Mouse (Mus musculus): ENCODE results near the gene Pi4k2b.
"Not testable (repeated sequence)": the region's sequence is repeated elsewhere in the genome, so short reads cannot be mapped to it uniquely, and the experiment has no call there.

The Pi4k2b gene

DNA sequence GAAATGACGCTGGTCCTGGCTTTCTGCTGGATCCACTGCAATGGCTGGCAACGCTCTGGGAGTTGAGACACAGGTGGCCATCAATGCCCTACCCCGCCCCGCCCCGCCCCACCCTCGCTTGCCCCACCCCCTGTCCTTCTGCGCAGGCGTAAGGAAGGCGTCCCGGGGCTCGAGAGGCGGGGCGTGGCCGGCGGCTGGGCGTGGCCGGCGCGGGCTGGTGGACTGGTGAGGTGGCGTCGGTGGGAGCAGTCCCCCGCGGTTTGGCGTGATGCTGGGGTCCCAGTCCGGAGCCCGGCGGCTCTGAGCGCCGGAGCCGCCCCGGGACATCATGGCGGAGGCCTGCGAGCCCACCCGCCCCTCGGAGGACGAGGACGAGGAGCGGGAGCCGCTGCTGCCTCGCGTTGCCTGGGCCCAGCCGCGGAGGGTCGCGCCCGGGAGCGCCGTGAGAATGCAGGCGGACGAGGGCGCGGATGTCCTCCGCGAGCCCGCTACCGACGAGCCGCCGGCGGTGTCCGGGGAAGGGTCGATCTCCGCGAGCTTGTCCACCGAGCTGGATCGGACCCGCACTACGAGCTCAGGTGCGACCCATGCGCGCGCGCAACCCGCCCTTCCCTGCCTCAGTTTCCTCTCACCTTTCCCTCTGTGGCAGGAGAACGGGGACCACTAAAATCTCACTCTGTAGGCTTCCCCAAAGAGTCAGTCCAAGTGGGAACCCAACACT is at the start of gene Pi4k2b:
Gene Pi4k2b, plus strand, starts transcription at position 184 of the 721 bp plus-strand sequence.
- peak; percentile 64 for DNase-seq (ENCODE audit: low read depth)

DNA sequence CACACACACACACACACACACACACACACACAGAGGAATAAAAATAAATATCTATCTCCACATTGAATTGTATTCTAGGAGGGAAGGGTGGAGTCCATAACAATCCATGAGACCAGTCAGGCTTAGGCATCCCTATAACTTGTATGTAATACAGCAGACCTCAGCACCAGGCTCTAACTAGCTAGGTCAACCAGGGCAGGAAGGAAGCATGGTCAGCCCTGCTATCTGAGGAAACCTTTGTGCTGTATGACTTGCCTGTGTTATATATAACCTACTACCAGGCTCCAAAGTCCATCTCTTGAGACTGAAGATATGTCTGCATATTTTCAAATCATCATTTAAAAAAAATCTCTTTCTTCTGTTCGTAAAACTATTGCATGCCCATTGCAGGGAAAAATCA is 44.1 kb upstream of the Pi4k2b start:
- no peak for DNase-seq (ENCODE audit: low read depth)

DNA sequence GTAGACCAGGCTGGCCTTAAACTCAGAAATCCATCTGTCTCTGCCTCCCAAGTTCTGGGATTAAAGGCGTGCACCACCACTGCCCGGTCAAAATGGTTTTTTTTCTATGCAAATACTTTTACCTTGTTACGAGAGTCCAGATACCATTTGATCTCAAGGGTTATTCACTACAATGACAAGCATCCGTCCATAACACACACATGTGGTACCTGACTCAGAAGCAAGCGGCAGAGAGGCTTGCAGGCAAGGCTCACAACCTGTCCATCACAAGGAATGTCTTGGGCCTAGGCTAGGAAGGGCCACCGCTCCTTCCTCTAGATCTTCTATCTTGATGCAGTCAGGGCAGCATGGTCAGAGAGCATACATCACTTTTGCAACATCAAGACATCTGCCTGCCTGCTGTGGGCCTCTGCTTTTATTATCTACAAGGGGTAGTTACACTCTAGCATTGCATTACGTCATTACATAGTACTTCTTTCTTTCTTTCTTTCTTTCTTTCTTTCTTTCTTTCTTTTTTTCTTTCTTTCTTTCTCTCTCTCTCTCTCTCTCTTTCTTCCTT is 43.4 kb upstream of the Pi4k2b start:
- DNase-seq (ENCODE audit: low read depth), result not testable (repeated sequence)

DNA sequence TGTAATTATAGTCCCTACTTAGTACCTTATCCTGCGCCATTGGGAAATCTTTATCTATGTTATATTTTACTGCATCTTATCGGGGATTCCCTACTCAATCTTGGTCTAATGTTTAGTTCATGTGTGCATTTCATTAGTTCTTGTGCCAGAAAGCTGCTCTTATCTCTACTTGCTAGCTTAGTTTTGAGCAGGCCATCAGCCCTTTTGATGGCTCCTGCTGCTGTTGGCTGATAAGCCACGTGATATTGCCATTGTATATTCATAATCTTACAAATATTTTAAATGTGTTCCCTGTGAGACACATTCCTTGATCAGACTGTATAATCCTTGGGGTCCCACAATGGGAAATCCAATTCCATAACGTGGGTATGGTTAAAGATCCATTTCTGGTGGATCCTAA is 36.8 kb upstream of the Pi4k2b start:
- no peak for DNase-seq (ENCODE audit: low read depth)

DNA sequence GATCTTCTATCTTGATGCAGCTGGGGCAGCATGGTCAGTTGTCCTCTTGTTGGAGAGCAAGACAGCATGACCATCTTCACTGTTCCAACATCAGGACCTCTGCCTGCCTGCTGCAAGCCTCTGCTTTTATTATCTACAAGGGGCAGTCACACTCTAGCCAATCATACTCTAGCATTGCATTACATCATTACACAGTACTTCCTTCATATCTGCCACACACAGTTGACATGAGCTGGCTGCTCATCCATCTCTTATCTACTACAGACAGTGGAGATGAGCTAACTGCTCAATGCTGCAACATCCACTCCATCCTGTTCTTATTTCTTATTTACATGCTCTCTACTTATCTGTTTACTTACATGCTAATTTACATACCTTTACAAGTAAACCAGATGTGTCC is 28.7 kb upstream of the Pi4k2b start:
- DNase-seq (ENCODE audit: low read depth), result peak; percentile 4

DNA sequence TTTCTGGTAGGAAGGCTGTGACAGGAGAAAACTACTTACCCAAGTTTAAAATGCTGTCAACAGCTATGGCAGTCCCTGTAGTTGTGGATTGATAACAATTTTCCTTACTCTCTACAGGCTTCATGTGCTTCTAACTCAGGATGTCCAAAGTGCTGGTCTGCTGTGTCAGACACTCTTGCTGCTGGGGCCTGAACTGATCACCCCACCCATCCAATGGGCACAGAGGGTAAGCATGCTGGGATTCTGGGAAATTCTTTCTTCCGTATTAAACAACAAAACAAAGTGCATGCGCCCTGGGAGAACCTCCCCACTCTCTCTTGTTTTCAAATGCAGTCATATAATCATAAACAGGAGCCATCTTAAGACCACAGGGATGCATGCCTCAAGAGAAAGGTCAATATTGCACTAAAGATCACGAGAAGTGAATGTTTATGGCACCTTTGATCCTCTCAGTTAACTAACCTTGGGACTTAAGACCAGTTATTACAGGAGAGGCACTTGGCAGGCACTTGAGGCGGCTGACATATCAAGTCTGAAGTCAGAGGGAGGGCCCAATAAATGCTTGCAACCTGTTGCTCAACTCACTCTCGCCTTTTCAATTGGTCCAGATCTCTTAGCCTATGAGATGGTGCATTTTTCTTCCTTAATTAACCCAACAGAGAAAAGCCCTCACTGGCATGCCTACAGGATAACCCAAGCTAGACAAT is 24.5 kb upstream of the Pi4k2b start:
- DNase-seq (ENCODE audit: low read depth), result no peak

DNA sequence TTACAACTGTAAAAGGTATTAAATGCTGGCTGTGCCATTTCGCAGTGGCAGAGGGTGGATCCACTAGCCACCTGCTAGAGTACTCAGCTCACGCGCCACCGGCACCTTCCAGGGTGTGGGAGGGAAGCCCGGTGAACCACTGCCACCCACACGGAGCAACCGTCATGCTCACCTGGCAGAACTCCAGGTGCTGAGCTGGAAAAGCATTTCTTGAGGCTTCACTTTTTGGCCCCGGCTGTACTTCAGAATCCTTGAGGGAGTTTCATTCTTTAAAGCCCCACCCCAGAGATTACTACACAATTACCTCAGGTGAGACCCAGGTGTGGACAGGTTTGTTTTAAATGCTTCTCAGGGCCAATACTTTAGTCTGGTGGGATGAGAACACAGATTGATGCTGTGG is 20.4 kb upstream of the Pi4k2b start:
- DNase-seq (ENCODE audit: low read depth), result no peak

DNA sequence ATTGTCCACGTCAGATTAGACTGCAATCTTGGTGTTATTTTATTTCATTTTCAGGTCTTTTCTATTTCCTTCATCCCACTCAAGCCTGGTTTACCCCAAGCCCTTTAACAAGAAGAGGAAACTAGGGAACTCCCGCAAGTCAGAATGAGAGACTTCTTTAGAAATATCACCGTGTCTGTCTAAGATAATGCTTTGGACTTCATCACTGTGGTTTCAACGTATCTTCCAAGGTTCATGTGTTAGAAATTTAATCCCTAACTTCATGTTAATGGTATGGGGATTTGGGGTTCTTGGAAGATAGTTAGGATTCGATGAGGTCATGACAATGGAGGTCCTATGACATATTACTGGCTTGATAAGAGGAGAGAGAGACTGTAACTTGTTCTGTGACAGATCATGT is 13.6 kb upstream of the Pi4k2b start:
- no peak for DNase-seq (ENCODE audit: low read depth)

DNA sequence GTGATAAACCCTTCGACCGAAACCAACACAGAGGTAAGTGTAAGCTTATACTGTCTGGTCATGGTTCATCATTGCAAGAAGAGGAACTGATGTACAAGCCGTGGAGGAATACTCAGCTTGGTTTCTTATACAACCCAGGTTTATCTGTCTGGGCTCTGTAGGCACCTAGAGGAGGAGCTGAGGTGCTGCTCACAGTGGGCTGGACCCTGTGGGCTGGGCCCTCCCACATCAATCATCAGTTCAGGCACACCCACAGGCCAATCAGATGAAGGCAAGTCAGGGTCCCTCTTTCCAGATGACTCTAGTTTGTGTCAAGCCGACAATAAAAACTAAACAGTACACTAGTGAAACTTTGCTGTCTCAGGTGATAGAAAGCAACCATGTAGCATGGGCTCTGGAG is 8.6 kb upstream of the Pi4k2b start:
- no peak for DNase-seq (ENCODE audit: low read depth)

DNA sequence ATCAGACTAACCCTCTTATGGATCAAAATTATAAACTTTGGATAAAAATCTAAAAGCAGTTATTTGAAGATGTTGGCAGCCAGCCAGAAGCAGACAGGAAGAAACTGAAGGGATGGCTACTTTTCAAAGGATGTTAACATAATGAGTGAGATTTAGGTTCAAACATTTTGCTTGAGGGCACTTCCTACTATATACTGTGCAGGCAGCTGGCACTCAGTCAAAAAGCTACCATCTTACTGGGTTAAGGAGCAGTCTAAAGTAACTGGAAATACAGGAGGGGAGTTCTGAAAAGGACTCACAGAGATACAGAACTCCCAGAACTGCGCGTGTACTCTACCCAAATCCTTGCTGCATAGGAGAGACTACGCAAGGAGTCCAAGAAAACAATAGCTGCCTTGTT is 5.3 kb upstream of the Pi4k2b start:
- no peak for DNase-seq (ENCODE audit: low read depth)

DNA sequence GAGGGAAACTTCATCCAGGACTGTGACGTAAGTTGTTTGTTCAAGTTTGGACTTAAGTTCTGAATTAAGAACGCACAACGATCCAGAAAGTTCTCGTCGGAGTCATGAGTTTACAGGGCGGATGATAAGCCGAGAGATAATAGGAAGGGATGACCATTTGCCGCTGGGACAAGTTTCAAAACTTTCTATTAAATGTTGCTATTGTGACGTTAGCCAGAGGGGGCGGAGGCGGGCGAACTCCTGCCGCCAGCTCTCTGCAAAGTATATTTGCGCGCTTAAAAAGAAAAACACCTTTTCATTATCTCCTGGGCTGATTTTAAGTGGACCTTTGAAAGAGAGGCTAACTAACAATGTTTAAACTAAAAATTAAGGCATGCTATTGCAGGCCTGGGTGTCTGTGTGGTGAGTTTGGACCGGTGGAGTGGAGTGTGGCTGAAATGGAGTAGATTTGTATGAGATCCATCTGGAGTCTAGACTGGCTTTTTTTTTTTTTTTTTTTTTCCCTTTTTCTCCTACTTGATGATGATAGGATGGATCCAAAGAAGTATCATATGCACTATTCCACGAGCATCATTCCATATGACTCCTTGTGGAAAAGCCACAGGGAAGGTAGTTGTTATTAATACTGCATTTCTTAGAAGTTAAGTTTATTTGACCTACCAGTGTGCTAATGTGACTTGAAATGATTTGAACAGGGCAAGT is 889 bp downstream of the Pi4k2b start:
- peak; percentile 32 for DNase-seq (ENCODE audit: low read depth)

DNA sequence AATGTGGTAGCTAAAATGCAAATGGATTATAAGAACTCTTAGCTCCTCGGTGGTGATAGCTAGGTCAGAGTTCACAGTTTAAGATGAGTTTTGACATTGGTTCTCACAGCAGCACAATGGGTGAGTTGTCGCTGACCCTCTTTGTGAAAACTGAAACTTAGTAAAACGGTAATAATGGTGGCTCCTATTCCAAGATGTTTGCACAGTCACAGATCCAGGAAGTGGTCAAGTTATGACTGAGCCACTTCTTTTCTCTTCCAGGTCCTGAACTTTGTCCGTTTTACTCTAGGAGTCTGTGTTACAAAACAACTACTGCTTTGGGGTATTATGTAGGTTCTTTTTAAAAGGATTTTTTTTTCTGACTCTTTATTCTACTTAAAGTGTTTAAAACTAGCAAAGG is 1.9 kb downstream of the Pi4k2b start:
- DNase-seq (ENCODE audit: low read depth), result no peak

DNA sequence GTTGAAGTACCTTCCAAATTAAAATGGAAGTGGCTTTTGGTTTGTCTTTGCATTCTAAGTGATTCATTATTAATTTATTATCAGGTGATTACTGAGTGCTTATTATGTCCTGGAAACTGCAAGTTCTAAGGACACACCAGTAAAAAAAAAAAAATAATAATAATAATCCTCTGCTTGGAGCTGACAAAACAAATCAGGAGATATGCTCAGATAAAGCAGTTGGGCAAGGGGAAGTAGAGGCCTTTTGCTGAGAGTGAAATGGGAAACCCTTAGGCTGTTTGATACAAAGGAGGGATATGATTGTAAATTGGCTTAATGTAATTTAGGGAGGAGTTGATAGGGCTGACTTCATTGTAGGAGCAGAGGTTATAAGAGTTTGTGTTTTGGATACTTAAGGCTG is 5.5 kb downstream of the Pi4k2b start:
- no peak for DNase-seq (ENCODE audit: low read depth)

DNA sequence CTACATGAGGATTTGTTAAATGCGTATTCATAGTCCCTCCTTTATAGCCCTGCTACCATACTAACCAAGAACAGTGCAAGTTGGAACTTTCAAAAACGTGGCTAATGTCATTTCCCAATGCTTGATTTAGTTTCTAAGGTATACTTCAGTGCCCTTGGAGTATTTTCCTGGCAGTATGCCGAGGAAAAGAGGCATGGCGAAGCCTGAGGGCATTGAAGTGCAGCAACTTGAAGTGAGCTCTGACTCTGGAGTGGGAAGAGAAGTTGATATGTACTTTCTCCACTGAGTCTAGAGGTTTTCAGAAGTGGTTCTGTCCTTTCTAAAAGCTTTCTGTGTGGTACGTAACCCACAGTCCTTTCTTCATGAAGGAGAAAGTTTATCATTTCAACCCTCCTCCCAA is 7.4 kb downstream of the Pi4k2b start:
- no peak for DNase-seq (ENCODE audit: low read depth)

DNA sequence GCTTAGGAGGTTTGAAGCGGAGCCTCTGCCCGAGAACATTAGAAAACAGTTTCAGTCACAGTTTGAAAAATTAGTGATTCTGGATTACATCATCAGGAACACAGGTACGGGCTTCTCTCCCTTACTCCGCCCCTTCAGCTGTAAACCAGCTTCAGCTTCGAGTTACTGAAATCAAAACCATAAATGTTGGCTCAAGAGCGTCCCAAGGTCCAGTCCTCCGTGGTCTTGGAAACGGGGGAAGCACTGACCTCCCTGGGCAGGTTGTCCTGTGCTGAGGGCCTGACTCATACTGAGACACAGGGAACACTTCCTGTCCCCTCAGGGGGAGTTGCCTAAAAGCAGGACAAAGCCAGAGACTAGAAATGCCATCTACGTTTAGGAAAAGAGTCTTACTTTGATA is 11.8 kb downstream of the Pi4k2b start:
- no peak for DNase-seq (ENCODE audit: low read depth)

DNA sequence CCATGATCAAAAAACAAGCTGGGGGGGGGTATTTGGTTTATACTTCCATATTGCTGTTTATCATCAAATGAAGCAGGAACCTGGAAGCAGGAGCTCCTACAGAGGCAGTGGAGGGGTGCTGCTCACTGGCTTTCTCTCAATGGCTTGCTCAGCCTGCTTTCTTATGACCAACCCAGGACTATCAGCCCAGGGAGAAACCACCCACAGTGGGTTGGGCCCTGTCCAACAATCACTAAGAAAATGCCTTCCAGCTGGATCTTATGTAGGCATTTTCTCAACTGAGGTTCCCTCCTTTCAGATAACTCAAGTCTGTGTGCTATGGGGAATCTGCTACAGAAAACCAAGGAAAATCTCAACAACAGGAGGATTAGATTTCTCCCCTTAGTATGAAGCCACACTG is 12.8 kb downstream of the Pi4k2b start:
- no peak for DNase-seq (ENCODE audit: low read depth)

DNA sequence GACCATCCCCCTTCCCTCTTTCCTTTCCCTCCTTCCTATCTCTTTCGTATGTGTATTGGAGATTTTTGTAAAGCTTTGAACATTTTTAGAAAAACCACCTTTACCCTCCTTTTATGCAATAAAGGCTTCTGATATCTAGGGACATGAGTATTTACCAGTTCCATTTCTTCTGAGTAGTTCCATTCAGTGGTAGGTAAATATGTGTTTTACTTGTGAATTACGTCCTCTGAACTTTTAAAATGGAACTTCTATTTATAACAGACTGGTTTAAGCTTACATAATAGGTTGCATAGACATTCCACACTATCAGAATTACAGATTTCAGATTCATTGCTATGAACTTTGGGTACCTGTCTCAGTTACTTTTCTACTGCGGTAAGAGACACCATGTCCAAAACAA is 14.0 kb downstream of the Pi4k2b start:
- DNase-seq (ENCODE audit: low read depth), result no peak

DNA sequence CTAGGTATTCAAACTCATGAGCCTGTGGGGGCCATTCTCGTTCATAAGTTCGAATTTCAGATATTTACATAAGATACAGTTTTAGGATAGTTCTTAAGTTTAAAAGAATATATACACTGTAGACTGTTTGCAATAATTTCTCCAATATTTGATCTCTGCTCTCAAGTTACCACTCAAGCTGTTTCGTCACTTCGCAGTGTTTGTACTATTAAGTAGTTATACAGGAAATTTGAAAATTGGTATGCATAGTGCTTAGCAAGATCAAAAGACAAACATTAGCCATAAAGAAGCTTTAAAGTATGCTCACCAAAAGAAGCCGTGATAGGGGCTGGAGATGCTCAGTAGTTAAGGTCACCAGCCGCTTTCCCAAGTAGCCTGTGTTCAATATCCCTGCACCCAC is 14.6 kb downstream of the Pi4k2b start:
- no peak for DNase-seq (ENCODE audit: low read depth)

DNA sequence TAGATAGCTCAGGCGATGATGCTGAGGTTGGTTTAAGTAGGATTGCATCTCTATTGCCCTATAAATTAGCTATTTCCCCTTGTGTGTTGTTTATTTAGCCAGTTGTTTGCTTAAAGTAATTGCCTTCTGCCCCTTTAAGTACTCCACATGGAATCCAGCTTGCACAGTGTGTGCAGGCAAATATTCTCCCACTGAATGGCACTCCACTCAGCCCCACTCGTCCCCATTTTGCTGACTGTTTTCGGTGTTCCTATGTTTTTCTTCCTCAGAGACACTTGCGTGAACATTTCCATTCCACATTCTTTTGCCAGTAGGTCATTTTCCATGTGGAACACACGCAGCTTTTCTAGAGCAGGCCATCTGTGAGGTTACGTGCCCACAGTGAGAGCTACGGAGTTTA is 21.2 kb downstream of the Pi4k2b start:
- no peak for DNase-seq (ENCODE audit: low read depth)

DNA sequence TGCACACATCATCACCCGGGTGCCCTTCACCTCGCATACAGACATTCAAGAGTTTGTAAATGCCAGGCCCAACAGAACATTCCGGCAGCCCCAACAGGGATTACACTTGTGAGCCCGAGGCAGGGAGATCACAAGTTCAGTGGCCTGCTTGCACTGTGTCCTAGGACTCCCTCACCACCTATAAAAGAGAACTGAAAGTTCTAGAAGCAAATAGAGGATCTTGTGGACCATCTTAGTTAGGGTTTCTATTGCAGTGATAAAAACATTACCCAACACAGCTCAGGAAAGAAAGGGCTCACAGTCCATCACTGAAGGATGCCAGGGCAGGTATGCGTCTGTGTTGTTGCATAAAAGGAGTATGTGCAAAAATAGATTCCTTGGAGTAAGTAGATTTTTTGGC is 32.9 kb downstream of the Pi4k2b start:
- no peak for DNase-seq (ENCODE audit: low read depth)

DNA sequence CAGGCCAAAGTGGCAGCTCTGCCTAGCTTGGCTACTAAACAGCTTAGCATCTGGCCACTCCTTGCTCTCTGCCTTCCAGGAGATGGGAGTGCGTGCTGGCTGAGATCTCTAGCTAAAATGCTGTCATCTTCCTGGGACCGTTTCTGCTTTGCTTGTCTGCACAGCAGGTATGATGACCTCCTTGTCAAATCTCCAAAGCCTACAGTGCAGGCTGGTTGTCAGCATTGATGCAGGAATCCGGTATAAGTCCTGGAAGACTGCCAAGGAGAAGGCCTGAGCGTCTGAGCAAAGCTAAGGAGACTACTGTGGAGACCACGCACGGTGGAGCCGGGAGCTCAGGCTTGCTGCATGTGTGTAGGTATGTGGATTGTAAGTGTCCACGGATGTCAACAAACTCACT is 33.9 kb downstream of the Pi4k2b start, which contains the start of gene Zcchc4:
Gene Zcchc4, plus strand, starts transcription at position 173 of the 400 bp plus-strand sequence.
- DNase-seq (ENCODE audit: low read depth), result no peak

DNA sequence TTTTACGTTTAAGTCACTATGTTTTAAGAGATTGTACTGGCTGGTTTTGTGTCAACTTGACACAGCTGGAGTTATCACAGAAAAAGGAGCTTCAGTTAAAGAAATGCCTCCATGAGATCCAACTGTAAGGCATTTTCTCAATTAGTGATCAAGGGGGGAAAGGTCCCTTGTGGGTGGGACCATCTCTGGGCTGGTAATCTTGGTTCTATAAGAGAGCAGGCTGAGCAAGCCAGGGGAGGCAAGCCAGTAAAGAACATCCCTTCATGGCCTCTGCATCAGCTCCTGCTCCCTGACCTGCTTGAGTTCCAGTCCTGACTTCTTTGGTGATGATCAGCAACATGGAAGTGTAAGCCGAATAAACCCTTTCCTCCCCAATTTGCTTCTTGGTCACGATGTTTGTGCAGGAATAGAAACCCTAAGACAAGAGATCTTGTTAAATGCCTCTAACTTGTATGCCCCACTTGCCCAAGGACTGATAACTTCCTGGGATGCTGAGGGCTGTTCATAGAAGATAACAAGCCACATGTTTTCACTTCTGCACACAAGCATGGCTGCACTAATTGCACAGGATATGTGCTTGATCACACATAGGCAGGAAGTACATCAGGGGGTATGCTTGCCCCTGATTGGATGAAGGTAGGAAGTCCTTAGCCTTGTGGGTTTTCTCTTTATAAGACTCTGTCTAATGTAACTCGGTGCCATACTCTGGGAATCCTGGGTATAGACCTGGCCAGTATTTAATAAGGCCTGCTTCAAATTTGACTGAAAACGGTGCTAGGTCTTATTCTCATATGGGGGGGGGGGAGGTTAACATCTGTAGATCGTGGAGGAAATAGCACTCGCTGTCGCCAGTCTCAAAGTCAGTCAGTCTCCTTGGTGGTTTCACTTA is 35.3 kb downstream of the Pi4k2b start:
- DNase-seq (ENCODE audit: low read depth), result not testable (repeated sequence)

All from c-Kit-positive CD71-negative TER-119-negative erythroid progenitor cells, embryonic 14.5 days (primary cell).